Mouse (Mus musculus) erythroblast, embryonic 14.5 days (primary cell): ENCODE measurements around the gene B3gnt2. TPM values are rescaled to one million over a fixed set of nuclear protein-coding genes. Genes with fewer than 3 reads are reported as not detected.

Experiments
- H3K27me3 ChIP-seq: 2 replicates; pipeline ENCODE4 v1.6.1; 2012; ENCODE audit warnings: inconsistent platforms; ENCODE audit not compliant: control insufficient read depth
- H3K36me3 ChIP-seq: 2 replicates; pipeline ENCODE4 v1.6.1; 2012; ENCODE audit warnings: mild to moderate bottlenecking, inconsistent platforms; ENCODE audit not compliant: control insufficient read depth
- H3K4me1 ChIP-seq: 2 replicates; pipeline ENCODE4 v1.6.1; 2012; ENCODE audit warnings: inconsistent platforms; ENCODE audit not compliant: control insufficient read depth
- H3K4me3 ChIP-seq: replicated peaks from 2 replicates; pipeline ENCODE3; 2012; ENCODE audit warnings: moderate library complexity, mild to moderate bottlenecking, inconsistent platforms
- H3K9me3 ChIP-seq: 2 replicates; pipeline ENCODE4 v1.6.1; 2012; ENCODE audit warnings: low read length, inconsistent platforms, mixed read lengths; ENCODE audit not compliant: control insufficient read depth
- GATA1 ChIP-seq: IDR thresholded peaks from 2 replicates; pipeline ENCODE4 v1.6.1; 2012; ENCODE audit warnings: low read length, inconsistent platforms, mixed read lengths
- TAL1 ChIP-seq: IDR thresholded peaks from 3 replicates; pipeline ENCODE4 v1.6.1; 2012; ENCODE audit warnings: low read length, inconsistent platforms, mixed read lengths
- polyA plus RNA-seq: library from polyadenylated mRNA; stranded (reverse); fragments of >175 nt; gene quantifications from 2 replicates; pipeline ENCODE4 v1.2.3, GENCODE M21; 2012

Gene B3gnt2
- polyA plus RNA-seq, 1 experiment: 0.07 TPM

GRCm38 (mm10) chr11:22844754-22845718, 15.7 kb downstream of the B3gnt2 start:
- no peak overlapping the region for H3K4me3 ChIP-seq
- H3K4me1 ChIP-seq: peaks cover 67% of the 10 kb centered on the region
- no peaks in the 10 kb centered on the region for H3K9me3 ChIP-seq
- H3K36me3 ChIP-seq: no peaks in the 10 kb centered on the region; the same call in 1 of the 2 replicates
- no peaks in the 10 kb centered on the region for H3K27me3 ChIP-seq
- no peak for TF ChIP-seq GATA1
- TF ChIP-seq TAL1: no peak

GRCm38 (mm10) chr11:22839456-22839855, 21.3 kb downstream of the B3gnt2 start:
- H3K9me3 ChIP-seq: no peaks in the 10 kb centered on the region
- H3K4me3 ChIP-seq: no peak overlapping the region
- H3K36me3 ChIP-seq: peaks cover 8% of the 10 kb centered on the region
- H3K4me1 ChIP-seq: peaks cover 25% of the 10 kb centered on the region
- H3K27me3 ChIP-seq: no peaks in the 10 kb centered on the region
- TF ChIP-seq GATA1 (no peak), TAL1 (no peak)

- TF ChIP-seq TAL1: no peak
- no peak for TF ChIP-seq GATA1
- peaks cover 14% of the 10 kb centered on the region for H3K4me1 ChIP-seq
- no peaks in the 10 kb centered on the region for H3K9me3 ChIP-seq
- no peaks in the 10 kb centered on the region for H3K27me3 ChIP-seq
- H3K36me3 ChIP-seq: peaks cover 12% of the 10 kb centered on the region
- no peak overlapping the region for H3K4me3 ChIP-seq
These were observed 22.4 kb downstream of the B3gnt2 start for GRCm38 (mm10) chr11:22838361-22838760.

GRCm38 (mm10) chr11:22836269-22836668, 24.5 kb downstream of the B3gnt2 start:
- TF ChIP-seq TAL1: no peak
- no peak for TF ChIP-seq GATA1
- Histone ChIP-seq H3K4me1 (no peaks in the 10 kb centered on the region; the same call in 1 of the 2 replicates), H3K36me3 (peaks cover 14% of the 10 kb centered on the region), H3K27me3 (no peaks in the 10 kb centered on the region), H3K9me3 (no peaks in the 10 kb centered on the region), H3K4me3 (no peak overlapping the region)

GRCm38 (mm10) chr11:22832600-22832999, 28.2 kb downstream of the B3gnt2 start:
- Histone ChIP-seq H3K4me3 (no peak overlapping the region), H3K4me1 (no peaks in the 10 kb centered on the region), H3K9me3 (no peaks in the 10 kb centered on the region), H3K27me3 (no peaks in the 10 kb centered on the region), H3K36me3 (peaks cover 16% of the 10 kb centered on the region)
- TF ChIP-seq TAL1: no peak
- TF ChIP-seq GATA1: no peak

- H3K4me3 ChIP-seq: no peak overlapping the region
- H3K4me1 ChIP-seq: no peaks in the 10 kb centered on the region
- no peaks in the 10 kb centered on the region for H3K9me3 ChIP-seq
- H3K27me3 ChIP-seq: no peaks in the 10 kb centered on the region
- H3K36me3 ChIP-seq: peaks cover 16% of the 10 kb centered on the region
- TF ChIP-seq TAL1 (no peak), GATA1 (no peak)
These were observed 28.8 kb downstream of the B3gnt2 start for GRCm38 (mm10) chr11:22831916-22832315.

- H3K36me3 ChIP-seq: peaks cover 9% of the 10 kb centered on the region
- no peak for TF ChIP-seq GATA1
- TF ChIP-seq TAL1: no peak
- H3K4me3 ChIP-seq: no peak overlapping the region
- no peaks in the 10 kb centered on the region for H3K9me3 ChIP-seq
- H3K4me1 ChIP-seq: no peaks in the 10 kb centered on the region
- H3K27me3 ChIP-seq: no peaks in the 10 kb centered on the region
These were observed 30.1 kb downstream of the B3gnt2 start for GRCm38 (mm10) chr11:22830684-22831083.

- H3K4me3 ChIP-seq: no peak overlapping the region
- TF ChIP-seq GATA1 (no peak), TAL1 (no peak)
- no peaks in the 10 kb centered on the region for H3K27me3 ChIP-seq
- H3K4me1 ChIP-seq: no peaks in the 10 kb centered on the region
- no peaks in the 10 kb centered on the region for H3K9me3 ChIP-seq
- H3K36me3 ChIP-seq: peaks cover 8% of the 10 kb centered on the region
These were observed 30.6 kb downstream of the B3gnt2 start for GRCm38 (mm10) chr11:22830179-22830611.

- peaks cover 3% of the 10 kb centered on the region for H3K4me1 ChIP-seq
- no peak for TF ChIP-seq TAL1
- H3K4me3 ChIP-seq: no peak overlapping the region
These were observed 31.7 kb downstream of the B3gnt2 start for GRCm38 (mm10) chr11:22828988-22829632.

More at GRCm38 (mm10) chr11:22828988-22829632, 31.7 kb downstream of the B3gnt2 start:
- no peaks in the 10 kb centered on the region for H3K27me3 ChIP-seq
- H3K36me3 ChIP-seq: peaks cover 7% of the 10 kb centered on the region
- no peaks in the 10 kb centered on the region for H3K9me3 ChIP-seq
